Mouse (Mus musculus): ENCODE results near the gene Mesd.

GRCm38 (mm10) chr7:83882633-83883275, 1.5 kb upstream of the Mesd start:
- TF ChIP-seq CTCF (IDR thresholded peaks at IDR 0.05): no peak
- TF ChIP-seq EP300 (IDR thresholded peaks at IDR 0.05): no peak

All from lung, postnatal 0 days (tissue).